Mouse (Mus musculus) testis, postnatal 10 days (tissue): ENCODE results near the gene Wdr27.

Experiments used
- DNase-seq: peaks from one replicate; pipeline ENCODE4 v3.0.0; 2021; ENCODE audit warnings: low spot score

Gene Wdr27

DNA sequence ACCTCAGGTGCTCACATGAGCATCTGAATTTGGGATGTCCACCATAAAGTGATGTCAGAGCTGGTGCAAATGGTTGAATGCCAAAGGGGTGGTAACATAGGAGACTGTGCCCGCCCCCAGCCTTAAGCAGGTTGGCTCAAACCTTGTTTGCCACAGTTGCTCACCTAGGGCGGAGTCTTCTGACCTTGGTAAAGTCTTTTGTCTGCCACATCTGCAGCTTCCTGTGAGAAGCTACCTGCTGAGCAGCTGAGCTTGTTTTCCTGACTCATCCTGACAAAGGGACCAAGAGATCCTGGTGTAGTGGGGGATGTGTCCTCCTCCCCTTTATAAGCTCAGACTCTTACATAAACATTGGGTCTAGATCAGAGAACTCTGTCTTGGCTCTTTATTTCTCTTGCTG, 125.0 kb downstream of the Wdr27 start:
- no peak for DNase-seq

DNA sequence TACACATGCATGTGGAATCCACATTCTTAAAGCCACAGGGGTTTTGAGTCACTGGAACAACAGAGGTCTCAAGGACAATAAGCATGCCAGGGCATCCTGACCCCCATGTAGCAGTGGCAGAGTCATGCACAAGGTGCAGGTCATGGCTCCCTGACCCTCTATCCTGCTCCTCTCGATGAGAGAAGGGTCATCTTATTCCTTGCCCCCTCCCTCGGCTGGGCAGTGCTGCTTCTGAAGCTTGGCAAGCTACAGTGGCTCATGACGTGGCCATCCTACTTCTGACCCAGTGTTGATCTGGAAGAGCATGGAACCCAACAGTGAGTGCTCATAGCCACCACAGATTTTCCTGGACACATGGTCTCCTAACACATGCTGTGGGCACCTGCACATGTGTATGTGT, 126.9 kb downstream of the Wdr27 start:
- no peak for DNase-seq

DNA sequence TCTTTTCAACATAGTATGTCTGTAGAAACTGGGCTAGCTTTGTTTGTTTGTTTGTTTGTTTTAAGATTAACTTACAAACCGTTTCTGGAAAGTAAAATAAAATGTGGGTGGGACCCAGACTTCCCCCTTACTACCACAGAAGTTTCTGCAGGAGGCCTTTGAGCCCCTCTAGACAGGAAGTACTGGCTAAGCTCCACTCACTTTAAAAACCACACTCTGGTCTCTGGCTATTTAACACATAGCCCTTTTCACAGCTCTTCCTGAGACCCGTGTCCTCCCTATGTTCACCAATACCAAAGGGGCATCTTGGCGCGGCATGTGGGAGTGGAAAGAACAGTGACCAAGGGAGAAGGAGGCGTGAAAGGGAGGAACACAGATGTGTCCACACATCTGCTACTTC, 127.7 kb downstream of the Wdr27 start:
- DNase-seq, result no peak

DNA sequence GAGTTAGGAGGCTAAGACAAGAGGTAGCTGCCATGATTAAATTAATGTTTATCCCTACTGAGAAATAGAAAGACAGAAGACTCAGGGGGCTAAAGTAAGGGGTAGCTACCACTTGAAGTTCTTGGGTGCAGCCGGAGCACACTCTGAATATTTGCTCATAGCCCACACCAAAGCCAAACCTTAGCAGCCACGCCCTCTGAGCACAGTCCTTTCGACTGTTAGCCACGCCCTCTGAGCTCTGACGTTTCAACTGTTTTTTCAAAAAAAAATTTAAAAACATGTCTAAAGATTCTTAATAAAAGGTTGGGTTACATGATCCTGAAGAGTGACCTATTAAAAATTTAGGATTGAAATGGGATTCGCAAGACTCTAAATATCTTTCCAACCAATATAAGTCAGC, 130.3 kb downstream of the Wdr27 start:
- no peak for DNase-seq

DNA sequence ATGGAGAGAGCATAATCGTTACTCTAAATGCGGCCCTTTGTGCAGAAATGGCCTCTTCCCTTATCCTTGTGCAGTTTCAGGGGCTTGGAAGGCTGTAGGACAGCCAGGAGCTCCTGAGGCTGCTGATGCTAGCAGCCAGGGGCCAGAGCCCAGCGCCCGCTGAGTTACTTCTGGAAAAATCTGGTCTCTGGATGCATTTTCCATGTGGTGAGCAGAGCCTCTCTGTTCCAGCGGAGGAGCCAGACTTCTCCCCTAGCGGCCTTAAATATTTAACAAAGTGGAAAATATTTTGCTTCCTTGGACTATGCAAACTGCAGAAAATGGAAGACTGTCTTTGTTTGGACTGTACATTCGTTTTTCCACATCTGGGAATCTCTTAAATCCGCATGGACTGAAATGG, 130.9 kb downstream of the Wdr27 start:
- DNase-seq, result no peak

DNA sequence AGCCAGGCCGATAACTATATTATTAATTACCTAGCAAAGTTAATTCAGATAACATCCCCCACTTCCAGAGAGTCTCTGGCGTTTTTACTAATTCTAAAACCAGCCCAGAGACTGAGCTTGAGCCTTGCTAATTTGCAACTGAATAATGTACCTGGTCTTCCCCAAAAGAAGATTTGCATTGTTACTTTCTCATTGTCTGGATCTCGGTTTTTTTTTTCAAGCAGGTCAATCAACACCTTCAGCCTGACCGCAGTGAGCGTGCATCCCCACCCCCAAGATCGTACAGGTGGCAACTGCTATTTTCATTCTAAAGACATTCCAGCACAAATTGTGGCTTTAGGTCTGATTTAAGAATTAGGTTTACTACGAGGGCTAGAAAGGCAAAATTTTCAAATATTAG, 136.2 kb downstream of the Wdr27 start:
- no peak for DNase-seq

DNA sequence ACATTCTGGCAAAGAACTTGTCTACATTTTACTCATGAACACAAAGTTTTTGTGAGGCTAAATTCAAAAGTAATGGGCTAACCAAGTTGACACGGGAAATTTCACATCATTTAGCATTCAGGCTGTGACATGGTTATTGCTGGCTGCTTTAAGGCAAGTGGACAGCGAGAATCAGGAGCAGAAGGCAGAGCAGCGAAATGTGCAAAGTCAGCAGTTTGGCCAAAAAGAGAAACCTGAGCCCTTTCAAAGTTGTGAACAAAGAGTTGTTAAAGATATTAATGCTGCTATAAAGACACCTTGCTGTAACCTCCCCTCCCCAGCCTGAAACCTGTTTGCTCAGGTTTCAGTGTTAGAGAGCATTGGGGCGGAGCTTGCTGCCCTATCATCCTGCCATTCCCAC, 143.7 kb downstream of the Wdr27 start:
- no peak for DNase-seq

DNA sequence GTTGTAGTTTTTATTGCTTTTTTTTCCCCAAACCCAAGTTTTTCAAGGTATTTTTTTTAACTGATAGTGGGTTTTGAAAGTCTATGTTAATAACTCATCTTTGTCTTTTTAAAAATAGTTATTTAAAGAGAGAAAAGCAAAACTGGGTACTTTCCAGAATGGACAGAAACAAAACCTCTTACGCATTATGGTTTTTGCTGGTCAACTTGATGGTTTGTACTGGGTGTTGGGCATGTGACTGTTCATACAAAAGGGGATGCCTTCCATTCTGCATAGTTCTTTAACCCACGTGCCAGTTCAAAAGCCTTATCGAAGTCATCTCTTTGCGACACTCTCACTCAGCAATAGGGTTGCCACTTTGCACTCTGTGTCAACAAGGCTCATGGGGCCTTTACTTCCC, 147.9 kb downstream of the Wdr27 start:
- no peak for DNase-seq

DNA sequence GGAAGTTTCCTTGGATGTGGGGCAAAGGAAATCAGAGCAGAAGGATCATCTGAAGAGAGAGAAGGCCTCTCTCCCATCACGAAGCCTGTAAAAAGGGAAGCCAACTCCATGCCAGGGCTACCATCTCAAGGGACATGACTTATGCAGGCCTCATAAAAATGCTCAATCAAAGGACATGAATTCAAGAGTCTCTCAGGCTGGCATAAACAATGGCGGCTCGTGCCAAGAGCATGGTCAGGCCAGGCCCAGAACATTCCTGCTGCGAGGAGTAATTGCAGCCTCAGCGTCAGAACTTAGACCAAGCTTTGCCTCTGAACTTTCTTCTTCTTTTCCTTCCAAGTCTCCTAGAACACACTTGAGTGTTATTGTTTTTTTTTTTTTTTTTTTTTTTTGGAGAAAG, 163.6 kb downstream of the Wdr27 start:
- no peak for DNase-seq

DNA sequence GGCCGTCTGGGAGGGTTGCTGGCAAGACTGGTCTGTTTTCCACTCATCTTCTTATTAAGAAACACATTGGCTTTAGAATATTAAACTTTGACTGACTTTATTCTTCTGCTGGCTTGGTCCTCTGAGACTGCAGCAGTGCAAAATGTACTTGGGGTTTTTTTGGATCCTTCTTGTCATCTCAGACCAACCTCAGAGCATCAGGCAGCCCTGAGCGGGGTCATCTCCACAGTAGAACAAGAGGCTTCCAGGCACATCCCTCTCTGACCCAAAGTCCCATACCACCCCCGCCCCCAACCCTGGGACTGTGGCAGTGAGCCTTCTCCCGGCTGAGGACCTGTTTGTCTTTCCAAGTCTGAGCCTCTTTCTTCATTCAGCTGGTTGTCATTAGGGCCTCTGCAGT, 171.6 kb downstream of the Wdr27 start:
- no peak for DNase-seq

DNA sequence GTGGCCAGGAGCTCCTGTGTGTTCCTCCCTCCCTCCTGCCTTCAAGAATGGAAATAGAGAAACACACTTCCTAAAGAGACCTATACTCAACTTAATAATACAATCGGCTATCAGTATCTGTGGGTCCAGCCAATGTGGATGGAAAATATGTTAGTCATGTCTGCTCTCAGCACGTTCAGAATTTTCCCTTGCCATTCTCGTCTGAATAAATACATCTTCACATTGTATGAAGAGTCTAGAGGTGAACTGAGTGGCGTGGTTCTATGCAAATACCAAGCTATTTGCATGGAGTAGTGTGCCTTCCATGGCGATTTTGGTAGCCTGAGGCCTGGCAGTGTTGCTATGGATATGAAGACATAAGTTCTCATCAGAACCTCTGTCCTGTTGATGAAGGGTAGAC, 172.6 kb downstream of the Wdr27 start:
- no peak for DNase-seq
